Mouse (Mus musculus): ENCODE results near the gene Mydgf. TPM values are rescaled to one million over a fixed set of nuclear protein-coding genes. Genes with fewer than 3 reads are reported as not detected.

Gene Mydgf
- polyA plus RNA-seq, 1 experiment from 2014 or later: 62.9 TPM

DNA sequence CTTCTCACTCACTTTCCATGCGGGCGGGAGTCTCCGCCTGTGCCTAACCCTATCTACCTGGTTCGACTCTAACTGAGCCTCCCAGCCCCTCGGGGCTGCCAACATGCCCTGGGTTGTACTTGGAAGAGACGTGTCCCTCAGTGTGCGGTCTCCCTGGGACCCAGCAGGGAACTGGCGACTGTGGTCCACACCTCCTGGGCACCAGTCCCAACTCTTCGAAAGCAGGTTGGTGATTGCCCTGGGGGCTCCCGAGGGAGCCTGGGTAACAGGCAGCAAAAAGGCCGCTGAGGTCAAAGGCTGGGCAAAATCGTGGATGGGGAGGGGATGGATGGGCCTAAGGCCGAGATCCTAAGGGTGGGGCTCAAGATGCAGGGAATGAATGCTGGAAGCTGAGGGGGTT, 34.0 kb upstream of the Mydgf start:
- no peaks in the 10 kb centered on the region for H3K36me3 ChIP-seq (ENCODE audit: control insufficient read depth, insufficient read depth, low read length)
- WGBS: 65% methylated on average over 13 of the region's 13 CpGs
- peak overlapping the region; percentile 89 for H3K9ac ChIP-seq (ENCODE audit: low read depth, low read length)
- H3K4me1 ChIP-seq (replicated peaks; ENCODE audit: control insufficient read depth, insufficient read depth, low read length): peaks cover 8% of the 10 kb centered on the region
- H3K27me3 ChIP-seq (ENCODE audit: control insufficient read depth, insufficient read depth, low read length): no peaks in the 10 kb centered on the region
- ATAC-seq (ENCODE audit: low FRiP score) (no peak), DNase-seq (ENCODE audit: low spot score) (no peak)
- no peak overlapping the region for H3K27ac ChIP-seq (ENCODE audit: low read depth, low read length)
- peak overlapping the region; percentile 78 for H3K4me2 ChIP-seq (replicated peaks; ENCODE audit: low read depth, low read length)
- no peaks in the 10 kb centered on the region for H3K9me3 ChIP-seq (ENCODE audit: control insufficient read depth, low read length)
- peak overlapping the region; percentile 71 for H3K4me3 ChIP-seq (ENCODE audit: low read depth, low read length)

DNA sequence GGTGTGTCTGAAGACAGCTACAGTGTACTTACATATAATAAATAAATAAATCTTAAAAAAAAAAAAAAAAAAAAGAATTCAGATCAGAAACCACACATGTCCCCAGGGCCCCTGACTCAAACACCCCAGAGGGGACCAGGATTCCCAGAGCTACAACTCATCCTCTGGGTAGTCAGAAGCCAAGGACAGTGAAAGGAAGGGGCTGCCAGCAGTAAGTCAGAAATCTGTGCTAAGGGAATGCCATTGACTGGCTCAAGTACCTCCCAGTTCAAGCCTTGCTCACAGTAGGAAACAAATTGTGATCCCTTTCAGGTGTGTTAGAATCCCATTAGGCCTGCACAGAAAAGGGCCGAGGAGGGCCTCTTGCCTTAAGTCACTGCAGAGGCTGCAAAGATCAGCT, 30.5 kb upstream of the Mydgf start:
- DNase-seq (ENCODE audit: low spot score) (no peak), ATAC-seq (ENCODE audit: low FRiP score) (no peak)

DNA sequence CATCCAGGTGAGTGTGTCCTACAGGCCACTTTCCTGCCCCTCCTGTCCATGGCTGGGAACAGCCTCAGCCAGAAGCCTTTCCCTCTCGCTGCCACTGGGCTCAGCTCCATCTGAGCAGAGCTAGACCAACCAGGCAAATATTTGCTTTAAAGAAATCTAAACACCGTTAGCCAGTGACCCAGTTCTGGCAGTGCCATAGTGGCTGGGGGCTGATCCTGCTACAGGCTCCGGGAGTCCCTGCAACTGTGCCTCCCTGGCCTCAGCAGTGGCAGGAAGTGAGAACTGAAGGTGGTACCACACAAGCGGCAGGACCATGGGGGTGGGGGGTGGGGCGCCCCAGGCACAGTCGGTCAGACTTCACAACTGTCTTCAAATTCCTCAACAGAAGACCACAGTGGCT, 29.0 kb upstream of the Mydgf start:
- Histone ChIP-seq H3K4me3 (ENCODE audit: low read depth, low read length) (no peak overlapping the region), H3K9me3 (ENCODE audit: control insufficient read depth, low read length) (no peaks in the 10 kb centered on the region), H3K36me3 (ENCODE audit: control insufficient read depth, insufficient read depth, low read length) (peaks cover 11% of the 10 kb centered on the region; the same call in 1 of the 2 replicates), H3K4me2 (replicated peaks; ENCODE audit: low read depth, low read length) (no peak overlapping the region), H3K4me1 (replicated peaks; ENCODE audit: control insufficient read depth, insufficient read depth, low read length) (peaks cover 5% of the 10 kb centered on the region), H3K9ac (ENCODE audit: low read depth, low read length) (no peak overlapping the region), H3K27ac (ENCODE audit: low read depth, low read length) (no peak overlapping the region), H3K27me3 (ENCODE audit: control insufficient read depth, insufficient read depth, low read length) (no peaks in the 10 kb centered on the region)
- no peak for DNase-seq (ENCODE audit: low spot score)
- WGBS: 75% methylated on average over 6 of the region's 6 CpGs
- no peak for ATAC-seq (ENCODE audit: low FRiP score)

More for the DNA sequence above, 30.5 kb upstream of the Mydgf start:
- Histone ChIP-seq H3K27ac (ENCODE audit: low read depth, low read length) (no peak overlapping the region), H3K4me2 (replicated peaks; ENCODE audit: low read depth, low read length) (no peak overlapping the region), H3K27me3 (ENCODE audit: control insufficient read depth, insufficient read depth, low read length) (no peaks in the 10 kb centered on the region), H3K9me3 (ENCODE audit: control insufficient read depth, low read length) (no peaks in the 10 kb centered on the region), H3K9ac (ENCODE audit: low read depth, low read length) (no peak overlapping the region), H3K4me3 (ENCODE audit: low read depth, low read length) (no peak overlapping the region), H3K36me3 (ENCODE audit: control insufficient read depth, insufficient read depth, low read length) (peaks cover 11% of the 10 kb centered on the region; the same call in 1 of the 2 replicates), H3K4me1 (replicated peaks; ENCODE audit: control insufficient read depth, insufficient read depth, low read length) (peaks cover 8% of the 10 kb centered on the region)
- WGBS: 74% methylated on average over 1 of the region's 1 CpGs

DNA sequence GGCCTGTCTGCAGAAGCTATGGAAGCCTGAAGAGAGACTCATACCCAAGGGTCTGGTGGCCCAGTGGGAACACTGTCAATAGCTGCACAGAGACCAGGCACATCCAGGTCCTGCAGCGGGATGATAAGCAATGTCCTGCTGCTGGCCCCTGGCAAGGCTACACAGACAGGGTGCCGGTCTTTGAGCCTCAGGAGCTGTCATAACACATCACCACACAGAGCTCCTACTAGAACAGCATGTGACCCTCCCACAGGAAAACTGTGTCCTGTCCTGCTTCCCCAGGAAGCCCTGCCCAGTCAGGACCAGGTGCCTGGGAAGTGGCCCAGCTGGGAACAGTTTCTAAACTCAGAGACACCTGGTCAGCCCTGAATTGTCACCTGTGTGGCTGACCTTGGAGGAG, 27.4 kb upstream of the Mydgf start:
- Histone ChIP-seq H3K36me3 (ENCODE audit: control insufficient read depth, insufficient read depth, low read length) (peaks cover 11% of the 10 kb centered on the region; the same call in 1 of the 2 replicates), H3K9ac (ENCODE audit: low read depth, low read length) (no peak overlapping the region), H3K27me3 (ENCODE audit: control insufficient read depth, insufficient read depth, low read length) (no peaks in the 10 kb centered on the region), H3K4me1 (replicated peaks; ENCODE audit: control insufficient read depth, insufficient read depth, low read length) (no peaks in the 10 kb centered on the region), H3K4me3 (ENCODE audit: low read depth, low read length) (no peak overlapping the region), H3K27ac (ENCODE audit: low read depth, low read length) (no peak overlapping the region), H3K4me2 (replicated peaks; ENCODE audit: low read depth, low read length) (no peak overlapping the region), H3K9me3 (ENCODE audit: control insufficient read depth, low read length) (no peaks in the 10 kb centered on the region)
- 94% methylated on average over 2 of the region's 2 CpGs for WGBS
- DNase-seq (ENCODE audit: low spot score) (no peak), ATAC-seq (ENCODE audit: low FRiP score) (no peak)

DNA sequence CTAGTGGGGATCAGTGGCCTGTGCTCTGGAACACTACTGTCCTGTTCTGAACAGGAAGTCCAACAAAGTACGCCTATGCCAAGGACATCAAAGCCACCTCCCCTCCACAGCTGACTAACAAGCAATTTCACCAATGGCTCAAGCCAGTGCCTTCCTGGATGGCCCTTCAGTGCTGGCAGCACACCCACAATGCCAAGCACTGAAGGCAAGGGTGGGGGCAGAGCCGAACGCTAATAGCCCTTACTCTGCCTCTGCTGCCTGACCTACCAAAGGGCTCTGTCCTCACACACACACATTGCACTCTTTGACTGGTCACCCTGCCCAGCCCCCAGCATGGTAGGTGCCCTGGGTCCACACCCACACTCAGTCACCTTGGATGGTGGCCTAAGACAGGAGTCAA, 25.1 kb upstream of the Mydgf start:
- Histone ChIP-seq H3K36me3 (ENCODE audit: control insufficient read depth, insufficient read depth, low read length) (peaks cover 15% of the 10 kb centered on the region; the same call in 1 of the 2 replicates), H3K27ac (ENCODE audit: low read depth, low read length) (no peak overlapping the region), H3K9me3 (ENCODE audit: control insufficient read depth, low read length) (no peaks in the 10 kb centered on the region), H3K4me3 (ENCODE audit: low read depth, low read length) (no peak overlapping the region), H3K4me1 (replicated peaks; ENCODE audit: control insufficient read depth, insufficient read depth, low read length) (no peaks in the 10 kb centered on the region), H3K27me3 (ENCODE audit: control insufficient read depth, insufficient read depth, low read length) (no peaks in the 10 kb centered on the region), H3K4me2 (replicated peaks; ENCODE audit: low read depth, low read length) (no peak overlapping the region), H3K9ac (ENCODE audit: low read depth, low read length) (no peak overlapping the region)
- 92% methylated on average over 3 of the region's 3 CpGs for WGBS
- no peak for DNase-seq (ENCODE audit: low spot score)
- no peak for ATAC-seq (ENCODE audit: low FRiP score)

DNA sequence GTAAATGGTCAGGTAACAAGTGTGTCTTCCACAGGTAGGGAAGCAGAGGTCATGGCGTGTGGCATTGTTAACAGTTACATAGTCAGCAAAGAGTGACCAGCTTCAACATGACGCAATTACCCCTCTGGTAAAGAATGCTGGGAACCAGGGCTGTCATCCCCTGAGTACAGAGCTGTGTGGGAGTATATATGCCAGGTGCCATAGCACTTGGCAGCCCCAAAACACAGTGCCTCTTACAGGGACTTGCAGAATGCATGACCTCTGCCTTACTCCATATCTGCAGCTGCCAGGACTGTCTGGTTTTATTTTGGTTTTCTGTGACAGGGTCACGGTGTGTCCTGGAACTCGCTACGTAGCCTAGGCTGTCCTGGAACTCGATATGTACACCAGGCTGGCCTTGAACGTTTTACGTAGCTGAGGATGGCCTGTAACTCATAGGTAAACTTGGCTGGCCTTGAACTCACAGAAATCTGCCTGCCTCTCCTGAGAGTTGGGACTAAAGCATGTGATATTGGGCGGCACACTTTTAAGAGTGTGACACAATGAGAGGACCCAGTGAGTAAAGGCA, 24.3 kb upstream of the Mydgf start:
- Histone ChIP-seq H3K4me2 (replicated peaks; ENCODE audit: low read depth, low read length) (no peak overlapping the region), H3K27me3 (ENCODE audit: control insufficient read depth, insufficient read depth, low read length) (no peaks in the 10 kb centered on the region), H3K9me3 (ENCODE audit: control insufficient read depth, low read length) (no peaks in the 10 kb centered on the region), H3K27ac (ENCODE audit: low read depth, low read length) (no peak overlapping the region), H3K36me3 (ENCODE audit: control insufficient read depth, insufficient read depth, low read length) (peaks cover 17% of the 10 kb centered on the region; the same call in 1 of the 2 replicates), H3K4me1 (replicated peaks; ENCODE audit: control insufficient read depth, insufficient read depth, low read length) (no peaks in the 10 kb centered on the region), H3K4me3 (ENCODE audit: low read depth, low read length) (no peak overlapping the region), H3K9ac (ENCODE audit: low read depth, low read length) (no peak overlapping the region)
- ATAC-seq (ENCODE audit: low FRiP score) (no peak), DNase-seq (ENCODE audit: low spot score) (no peak)
- WGBS: 95% methylated on average over 9 of the region's 9 CpGs

DNA sequence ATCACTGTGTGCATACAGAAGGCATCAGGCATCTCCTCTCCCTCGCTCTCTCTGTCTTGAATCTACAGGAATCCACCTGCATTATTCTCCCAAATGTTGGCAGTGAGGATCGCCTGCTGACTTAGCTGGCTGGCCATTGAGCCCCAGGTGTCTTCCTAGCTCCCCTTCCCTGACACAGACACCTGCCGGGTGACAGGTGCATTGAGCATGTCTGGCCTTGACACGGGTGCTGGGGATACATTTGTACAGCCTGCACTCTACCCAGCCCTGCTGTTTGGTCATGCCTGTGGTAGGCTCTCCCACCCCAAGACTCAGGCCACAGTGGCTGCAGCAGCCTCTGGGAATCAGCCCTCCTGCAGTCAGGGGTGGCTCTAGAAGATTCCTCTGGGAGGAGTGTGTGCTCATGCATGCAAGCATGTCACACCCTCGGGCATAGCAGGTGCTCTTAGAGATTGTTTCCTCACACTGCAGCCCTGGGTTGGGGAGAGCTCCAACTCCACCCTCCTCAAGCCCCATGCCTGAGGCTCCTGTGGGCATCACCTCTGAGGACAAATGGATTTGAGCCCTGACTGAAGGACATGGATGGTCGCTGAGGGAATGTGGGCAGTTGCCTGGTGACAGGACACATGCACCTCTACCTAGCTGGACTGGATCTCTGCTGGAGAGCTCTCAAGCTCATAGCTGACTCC, 23.4 kb upstream of the Mydgf start:
- H3K9me3 ChIP-seq (ENCODE audit: control insufficient read depth, low read length): no peaks in the 10 kb centered on the region
- no peaks in the 10 kb centered on the region for H3K27me3 ChIP-seq (ENCODE audit: control insufficient read depth, insufficient read depth, low read length)
- no peak for ATAC-seq (ENCODE audit: low FRiP score)
- H3K27ac ChIP-seq (ENCODE audit: low read depth, low read length): no peak overlapping the region
- H3K36me3 ChIP-seq (ENCODE audit: control insufficient read depth, insufficient read depth, low read length): peaks cover 23% of the 10 kb centered on the region; the same call in 1 of the 2 replicates
- no peak overlapping the region for H3K4me3 ChIP-seq (ENCODE audit: low read depth, low read length)
- no peaks in the 10 kb centered on the region for H3K4me1 ChIP-seq (replicated peaks; ENCODE audit: control insufficient read depth, insufficient read depth, low read length)
- no peak overlapping the region for H3K9ac ChIP-seq (ENCODE audit: low read depth, low read length)
- no peak for DNase-seq (ENCODE audit: low spot score)
- 84% methylated on average over 6 of the region's 6 CpGs for WGBS
- no peak overlapping the region for H3K4me2 ChIP-seq (replicated peaks; ENCODE audit: low read depth, low read length)

DNA sequence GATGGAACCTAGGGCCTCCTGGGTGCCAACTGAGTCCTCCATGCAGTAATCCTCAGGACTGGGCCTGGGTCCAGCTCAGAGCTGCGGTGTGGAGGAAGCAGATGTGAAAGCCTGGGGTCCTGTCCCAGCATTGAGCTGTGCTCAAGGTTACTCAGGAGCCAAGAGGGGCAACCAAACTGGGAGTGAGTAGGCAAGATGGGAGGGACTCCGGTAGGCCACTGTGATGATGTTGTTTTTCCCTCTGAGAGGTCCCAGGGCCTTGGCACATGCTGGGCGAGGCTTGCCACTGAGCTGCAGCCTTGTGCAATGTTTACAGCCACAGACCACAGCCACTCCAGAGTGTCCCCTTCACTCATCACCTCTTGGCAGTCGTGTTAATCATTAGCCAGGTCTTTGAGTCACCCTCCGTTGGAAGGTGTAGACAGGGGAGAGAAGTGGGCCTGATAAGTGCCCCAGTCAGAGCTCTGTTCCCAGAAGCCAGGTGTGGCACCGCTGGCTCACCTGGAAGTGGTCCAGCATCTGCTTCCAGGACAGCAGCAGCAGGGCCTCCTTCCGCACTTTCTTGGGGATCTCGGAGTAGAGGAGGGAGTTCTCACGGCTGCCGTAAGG, 22.7 kb upstream of the Mydgf start:
- H3K36me3 ChIP-seq (ENCODE audit: control insufficient read depth, insufficient read depth, low read length): peaks cover 23% of the 10 kb centered on the region; the same call in 1 of the 2 replicates
- no peaks in the 10 kb centered on the region for H3K4me1 ChIP-seq (replicated peaks; ENCODE audit: control insufficient read depth, insufficient read depth, low read length)
- H3K9ac ChIP-seq (ENCODE audit: low read depth, low read length): no peak overlapping the region
- no peak overlapping the region for H3K4me3 ChIP-seq (ENCODE audit: low read depth, low read length)
- DNase-seq (ENCODE audit: low spot score): no peak
- H3K27ac ChIP-seq (ENCODE audit: low read depth, low read length): no peak overlapping the region
- WGBS: 90% methylated on average over 10 of the region's 10 CpGs
- H3K27me3 ChIP-seq (ENCODE audit: control insufficient read depth, insufficient read depth, low read length): no peaks in the 10 kb centered on the region
- ATAC-seq (ENCODE audit: low FRiP score): no peak
- H3K9me3 ChIP-seq (ENCODE audit: control insufficient read depth, low read length): no peaks in the 10 kb centered on the region
- no peak overlapping the region for H3K4me2 ChIP-seq (replicated peaks; ENCODE audit: low read depth, low read length)

DNA sequence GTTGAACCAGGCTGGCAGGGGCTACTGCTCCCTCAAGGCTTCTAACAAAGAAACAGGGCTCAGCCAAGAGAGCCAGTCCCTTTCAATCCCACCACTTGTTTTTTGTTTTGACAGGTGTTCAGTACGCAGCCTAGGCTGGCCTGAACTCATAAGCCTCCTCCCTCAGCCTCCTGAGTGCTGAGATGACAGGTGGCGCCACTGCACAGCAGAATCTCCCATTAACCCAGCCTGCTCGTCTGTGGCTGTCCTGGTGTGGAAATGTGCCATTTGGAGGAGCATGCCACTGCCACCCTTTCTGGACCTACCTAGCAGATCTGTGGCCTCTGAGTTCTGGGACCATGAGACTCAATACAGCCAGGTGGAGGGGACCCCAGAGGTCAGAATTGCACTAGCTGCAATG, 20.0 kb upstream of the Mydgf start:
- no peak for ATAC-seq (ENCODE audit: low FRiP score)
- WGBS: 64% methylated on average over 3 of the region's 3 CpGs
- no peak for DNase-seq (ENCODE audit: low spot score)

More for the DNA sequence above, 20.0 kb upstream of the Mydgf start:
- Histone ChIP-seq H3K4me2 (replicated peaks; ENCODE audit: low read depth, low read length) (no peak overlapping the region), H3K9ac (ENCODE audit: low read depth, low read length) (no peak overlapping the region), H3K9me3 (ENCODE audit: control insufficient read depth, low read length) (no peaks in the 10 kb centered on the region), H3K4me3 (ENCODE audit: low read depth, low read length) (no peak overlapping the region), H3K36me3 (ENCODE audit: control insufficient read depth, insufficient read depth, low read length) (peaks cover 17% of the 10 kb centered on the region; the same call in 1 of the 2 replicates), H3K4me1 (replicated peaks; ENCODE audit: control insufficient read depth, insufficient read depth, low read length) (no peaks in the 10 kb centered on the region), H3K27ac (ENCODE audit: low read depth, low read length) (no peak overlapping the region), H3K27me3 (ENCODE audit: control insufficient read depth, insufficient read depth, low read length) (no peaks in the 10 kb centered on the region)

Data from hindbrain, embryonic 11.5 days (tissue).